Mouse (Mus musculus) lung, adult 2 months (tissue): ENCODE results near the gene Pip5kl1. TPM values are rescaled to one million over a fixed set of nuclear protein-coding genes. Genes with fewer than 3 reads are reported as not detected.

Source experiments
- DNase-seq: peaks from one replicate; pipeline ENCODE4 v3.0.0; 2022
- H3K4me1 ChIP-seq: fragments of 200-500 bp; 2 replicates; pipeline ENCODE4 v1.6.1; 2011; ENCODE audit warnings: low read length; ENCODE audit not compliant: control insufficient read depth, insufficient read depth
- H3K4me3 ChIP-seq: fragments of 200-500 bp; replicated peaks from 2 replicates; pipeline ENCODE3; 2011; ENCODE audit warnings: low read depth, mild to moderate bottlenecking, control low read depth, low read length; ENCODE audit errors: extremely low read depth
- CTCF ChIP-seq: fragments of 200-500 bp; IDR thresholded peaks from 2 replicates; pipeline ENCODE4 v1.5.1; 2011; ENCODE audit warnings: mild to moderate bottlenecking, low read length, control low read depth; ENCODE audit not compliant: insufficient read depth
- POLR2A ChIP-seq: fragments of 200-500 bp; IDR thresholded peaks from 2 replicates; pipeline ENCODE4 v1.6.1; 2011; ENCODE audit warnings: low read depth, mild to moderate bottlenecking, control low read depth, low read length, borderline replicate concordance; ENCODE audit errors: extremely low read depth
- WGBS: fragments of 180-500 bp; shearing (Covaris S2); methylation state at CpG from one replicate; pipeline ENCODE4 v1.1.7; 2018; 5-methylcytosine and 5-hydroxymethylcytosine counted together
- polyA plus RNA-seq: library from polyadenylated mRNA; depleted of rRNA; stranded (reverse); fragments of >200 nt; gene quantifications from 2 replicates; pipeline ENCODE4 v1.2.3, GENCODE M21; 2012

Gene Pip5kl1
- polyA plus RNA-seq, 1 experiment, result 0.12 TPM

DNA sequence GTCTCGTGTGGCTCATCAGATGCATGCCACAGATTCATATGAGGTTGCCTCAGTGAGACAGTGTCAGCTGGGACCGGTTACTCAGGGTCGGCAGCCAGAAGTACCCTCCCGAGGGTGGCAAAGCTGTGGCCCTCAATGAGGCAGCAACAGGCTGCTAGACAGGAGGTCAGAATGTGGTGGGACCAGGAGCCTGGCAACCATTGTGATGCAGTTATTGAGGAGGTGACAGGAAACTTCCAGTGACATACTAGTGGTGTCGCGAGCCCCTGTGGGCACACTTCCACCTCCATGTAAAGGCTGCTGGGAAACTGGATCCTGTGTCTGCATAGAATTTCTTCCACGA, 46.9 kb downstream of the Pip5kl1 start, which contains the start of gene Ak1:
TSS of gene Ak1 (plus strand) at position 242 of the 343 bp plus-strand sequence.
- Histone ChIP-seq H3K4me3 (no peak within 1 kb of the TSS), H3K4me1 (peaks cover 17% of the 10 kb centered on the region)
- 18% methylated on average over 7 of the region's 7 CpGs for WGBS
- no peak for TF ChIP-seq POLR2A
- no peak for TF ChIP-seq CTCF
- DNase-seq, result no peak

DNA sequence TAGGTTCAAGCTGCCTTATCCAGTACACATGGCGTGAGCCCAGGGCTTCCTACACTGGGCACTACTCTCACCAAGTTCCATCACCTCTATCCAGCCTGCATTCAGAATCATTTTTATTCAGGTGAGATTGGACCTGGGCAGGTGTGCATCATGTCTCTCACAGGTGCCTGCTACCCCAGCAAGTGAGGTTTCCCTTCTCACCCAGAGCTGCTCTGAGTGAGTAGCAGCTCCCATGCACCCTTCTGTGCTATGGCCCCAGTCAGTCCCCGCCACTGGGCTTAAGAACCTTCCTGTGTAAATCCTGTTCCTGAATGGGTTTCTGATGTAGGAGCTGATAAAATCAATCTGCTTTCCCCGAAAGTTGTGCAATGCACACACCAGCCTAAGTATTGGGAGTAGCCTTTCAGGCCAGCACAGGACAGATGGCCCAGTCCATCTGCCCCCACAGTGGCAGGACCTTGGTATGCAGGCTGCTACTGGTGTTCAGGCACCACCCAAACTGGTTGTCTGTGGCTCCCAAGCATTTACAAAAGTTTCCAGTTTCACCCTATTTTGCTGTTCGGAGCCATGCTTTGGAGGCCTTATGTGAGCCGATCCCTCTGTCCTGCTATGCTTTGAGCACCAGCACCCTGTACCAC, 49.6 kb downstream of the Pip5kl1 start:
- no peak overlapping the region for H3K4me3 ChIP-seq
- H3K4me1 ChIP-seq, result peaks cover 31% of the 10 kb centered on the region
- WGBS, result 63% methylated on average over 5 of the region's 5 CpGs
- TF ChIP-seq POLR2A (no peak), CTCF (no peak)
- DNase-seq, result no peak

DNA sequence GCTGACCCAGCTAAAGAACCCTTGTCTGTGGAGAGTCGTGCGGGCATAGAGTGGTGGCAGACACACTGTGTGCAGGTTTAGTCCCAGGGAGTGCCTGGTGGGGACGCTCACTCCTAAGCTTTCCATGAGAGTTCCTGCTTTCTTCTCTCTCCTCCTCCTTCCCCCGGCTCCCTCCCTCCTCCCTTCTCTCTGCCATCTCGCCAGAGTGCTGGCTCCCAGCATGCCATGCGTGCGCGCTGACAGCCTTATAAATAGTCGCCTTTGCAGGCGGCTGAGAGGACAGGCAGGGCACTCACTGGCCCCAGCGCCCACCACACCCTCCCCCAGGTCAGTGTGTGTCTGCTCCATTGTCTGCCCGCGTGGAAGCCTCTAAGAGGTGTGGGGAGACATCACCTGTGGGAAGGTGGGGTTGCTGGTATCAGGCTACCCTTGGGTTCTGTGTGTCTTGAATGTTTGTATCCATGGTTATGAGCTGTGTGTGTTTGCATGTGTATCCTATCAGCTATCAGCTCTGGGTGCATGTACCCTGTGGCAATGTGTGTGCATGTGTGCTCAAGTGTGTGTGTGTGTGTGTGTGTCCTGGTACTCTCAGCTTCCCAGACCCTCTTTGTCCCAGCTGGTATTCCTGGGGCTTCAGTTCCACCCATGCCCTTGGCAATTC, 50.7 kb downstream of the Pip5kl1 start:
- H3K4me3 ChIP-seq, result peak overlapping the region; percentile 31
- H3K4me1 ChIP-seq, result peaks cover 36% of the 10 kb centered on the region
- TF ChIP-seq CTCF (peak; percentile 19; the same call in 1 of the 2 replicates), POLR2A (no peak; the same call in 1 of the 2 replicates)
- 11% methylated on average over 13 of the region's 13 CpGs for WGBS
- DNase-seq, result peak; percentile 65

DNA sequence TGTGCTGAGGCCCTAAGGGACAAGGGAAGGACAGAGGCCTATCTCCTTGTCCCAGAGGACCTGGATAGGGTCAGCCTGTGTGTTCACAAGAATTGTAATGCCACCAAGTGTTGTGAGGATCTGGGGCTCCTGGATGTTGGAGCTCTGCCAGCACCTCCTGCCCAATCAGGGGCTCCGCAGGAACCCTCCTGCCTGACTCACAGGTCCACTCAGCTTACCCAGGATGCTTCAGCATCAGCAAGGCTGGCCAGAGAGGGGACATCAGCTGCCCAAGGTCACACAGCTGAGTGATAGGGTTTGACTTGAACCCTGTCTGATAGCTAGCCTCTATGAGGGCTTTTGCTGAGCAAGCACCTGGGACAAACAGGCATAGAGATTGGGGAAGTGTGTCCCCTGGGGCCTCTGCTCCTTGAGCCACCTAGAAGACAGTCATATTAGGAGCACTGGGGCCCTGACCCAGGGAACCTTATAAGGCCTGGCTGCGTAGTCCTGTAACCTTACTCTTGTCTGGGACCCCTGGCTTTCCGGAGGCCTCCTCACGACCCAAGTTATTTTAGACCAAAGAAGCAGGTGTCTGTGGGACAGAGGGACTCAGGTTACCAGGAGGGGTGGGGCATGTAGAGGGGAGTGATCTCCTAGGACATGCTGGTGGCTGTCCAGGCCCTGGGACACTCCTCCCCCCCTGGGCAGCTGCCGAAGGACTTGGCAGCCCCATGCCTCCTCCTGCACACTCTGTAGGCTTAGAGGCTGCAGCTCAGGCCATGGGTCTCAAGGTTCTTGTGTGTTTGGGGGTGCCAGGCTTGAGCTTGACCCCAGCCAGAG, 51.5 kb downstream of the Pip5kl1 start:
- 55% methylated on average over 5 of the region's 5 CpGs for WGBS
- no peak for DNase-seq
- peak overlapping the region; percentile 17 for H3K4me3 ChIP-seq
- peaks cover 36% of the 10 kb centered on the region for H3K4me1 ChIP-seq
- TF ChIP-seq CTCF, result no peak
- TF ChIP-seq POLR2A, result no peak

DNA sequence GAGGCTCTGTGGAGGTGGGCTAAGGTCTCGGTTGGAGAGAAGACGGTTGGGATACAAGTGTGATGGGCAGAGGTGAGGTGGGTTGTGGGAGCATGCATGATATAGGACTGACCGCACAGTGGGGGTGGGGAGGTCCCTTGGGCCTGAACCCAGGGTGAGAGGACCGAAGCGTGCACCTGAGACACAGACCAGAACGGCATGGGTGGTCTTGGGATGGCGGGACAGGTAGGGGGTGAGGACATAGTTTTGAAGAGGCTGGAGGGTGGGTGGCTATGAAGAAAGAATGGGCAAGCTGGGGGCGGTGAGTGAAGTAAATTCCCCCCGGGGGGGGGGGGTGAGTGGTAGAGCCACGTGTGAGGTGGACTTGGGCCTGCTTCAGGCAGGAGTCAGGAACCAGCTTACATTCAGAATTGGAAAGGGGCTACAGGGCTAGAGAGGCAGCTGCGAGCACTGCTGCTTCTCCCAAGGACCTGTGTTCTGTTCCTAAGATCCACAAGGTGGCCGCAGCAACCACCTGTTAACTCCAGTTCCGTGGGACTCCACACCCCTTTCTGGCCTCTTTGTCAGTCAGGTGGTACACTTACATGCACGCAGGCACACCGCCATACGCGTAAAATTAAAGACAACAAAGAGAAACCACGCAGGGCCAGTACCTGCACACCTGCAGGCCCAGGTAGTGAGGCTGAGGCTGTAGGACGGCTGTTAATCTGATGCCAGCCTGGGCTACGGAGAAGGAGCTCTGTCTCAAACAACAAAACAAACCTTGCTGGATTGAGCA, 52.9 kb downstream of the Pip5kl1 start:
- Histone ChIP-seq H3K4me3 (no peak overlapping the region), H3K4me1 (peaks cover 33% of the 10 kb centered on the region)
- 76% methylated on average over 20 of the region's 20 CpGs for WGBS
- no peak for DNase-seq
- TF ChIP-seq CTCF (no peak), POLR2A (no peak)

DNA sequence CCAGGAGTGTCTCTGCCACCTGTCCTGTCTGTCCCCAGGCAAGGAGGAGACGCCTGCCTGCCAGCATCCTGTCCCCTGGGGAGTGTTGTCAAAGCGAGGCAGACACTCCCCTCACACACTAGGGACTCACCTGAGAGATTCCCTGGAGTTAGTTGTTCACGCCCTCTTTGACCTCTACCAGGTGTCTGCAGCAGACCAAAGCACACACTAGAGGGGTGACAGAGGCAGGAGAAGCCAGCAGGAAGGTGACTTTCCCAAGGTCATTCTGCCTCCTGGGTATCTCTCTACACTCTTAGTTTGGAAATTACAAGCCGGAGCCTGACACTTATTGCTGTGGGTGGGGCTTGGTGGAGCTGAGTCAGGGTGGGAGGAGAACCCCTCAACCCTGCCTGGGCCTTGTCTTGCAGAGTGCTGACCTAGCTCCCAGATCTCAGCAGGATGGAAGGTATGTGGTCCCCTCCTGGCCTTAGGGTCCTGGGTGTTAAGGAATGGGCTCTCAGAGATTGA, 53.5 kb downstream of the Pip5kl1 start:
- no peak for TF ChIP-seq CTCF
- TF ChIP-seq POLR2A, result no peak
- peak overlapping the region; percentile 32 for H3K4me3 ChIP-seq
- no peak for DNase-seq
- peaks cover 33% of the 10 kb centered on the region for H3K4me1 ChIP-seq
- WGBS, result 68% methylated on average over 4 of the region's 4 CpGs

DNA sequence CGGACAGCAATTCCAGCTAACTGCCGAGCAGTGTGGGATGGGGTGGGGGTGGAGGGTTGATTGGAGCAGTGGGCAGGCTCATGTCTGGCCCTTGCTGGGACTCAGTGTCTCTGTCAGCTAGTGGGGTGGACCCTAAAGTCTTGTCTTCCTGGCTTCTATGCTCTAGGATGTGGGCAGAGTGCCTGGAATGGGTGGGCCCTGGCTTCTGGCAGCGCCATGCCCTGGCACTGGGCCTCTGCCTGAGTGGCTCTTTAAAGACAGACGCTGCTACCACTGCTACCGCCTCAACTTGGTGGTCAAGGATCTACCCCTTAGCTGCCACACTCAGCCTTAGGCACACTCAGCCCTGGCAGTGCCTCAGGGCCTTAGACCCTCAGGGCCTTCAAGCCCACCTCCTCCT, 54.1 kb downstream of the Pip5kl1 start:
- 12% methylated on average over 5 of the region's 5 CpGs for WGBS
- TF ChIP-seq POLR2A (peak; percentile 38; the same call in 1 of the 2 replicates), CTCF (no peak)
- peak; percentile 83 for DNase-seq

DNA sequence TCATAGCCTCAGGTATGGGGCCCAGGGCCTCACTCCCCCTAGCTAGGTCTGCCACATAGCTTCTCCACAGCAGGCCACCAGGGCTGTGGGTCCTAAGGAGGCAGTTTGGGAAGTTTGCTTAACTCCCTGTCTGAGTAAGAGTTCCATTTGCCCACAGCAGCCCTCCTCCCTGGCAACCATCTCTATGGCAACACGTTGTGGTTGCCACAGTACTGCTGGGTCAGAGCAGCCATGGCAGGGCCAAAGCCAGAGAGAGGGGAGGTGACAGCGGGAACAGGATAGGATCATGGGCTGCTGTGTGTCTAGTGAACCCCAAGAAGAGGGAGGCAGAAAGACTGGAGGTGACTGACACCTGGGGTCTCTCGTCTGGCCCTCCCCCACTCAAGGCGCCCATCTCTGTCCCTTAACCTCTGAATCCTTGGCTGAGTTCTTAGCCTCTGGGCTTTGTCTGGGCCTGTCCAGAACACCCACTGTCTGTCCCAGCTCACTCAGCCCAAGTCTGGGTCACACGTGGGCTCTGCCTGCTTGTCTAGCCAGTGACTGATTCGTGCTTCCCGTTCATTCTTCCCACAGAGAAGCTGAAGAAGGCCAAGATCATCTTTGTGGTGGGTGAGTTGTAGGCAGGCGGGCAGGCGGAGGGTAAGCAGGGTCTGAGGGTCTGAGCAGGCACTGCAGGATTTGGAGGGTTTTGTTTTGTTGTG, 54.8 kb downstream of the Pip5kl1 start:
- Histone ChIP-seq H3K4me1 (peaks cover 40% of the 10 kb centered on the region), H3K4me3 (no peak overlapping the region)
- TF ChIP-seq CTCF, result no peak
- no peak for TF ChIP-seq POLR2A
- WGBS, result 62% methylated on average over 9 of the region's 9 CpGs
- DNase-seq, result peak; percentile 54

More for the DNA sequence above, 54.1 kb downstream of the Pip5kl1 start:
- H3K4me3 ChIP-seq, result peak overlapping the region; percentile 23
- H3K4me1 ChIP-seq, result peaks cover 37% of the 10 kb centered on the region

DNA sequence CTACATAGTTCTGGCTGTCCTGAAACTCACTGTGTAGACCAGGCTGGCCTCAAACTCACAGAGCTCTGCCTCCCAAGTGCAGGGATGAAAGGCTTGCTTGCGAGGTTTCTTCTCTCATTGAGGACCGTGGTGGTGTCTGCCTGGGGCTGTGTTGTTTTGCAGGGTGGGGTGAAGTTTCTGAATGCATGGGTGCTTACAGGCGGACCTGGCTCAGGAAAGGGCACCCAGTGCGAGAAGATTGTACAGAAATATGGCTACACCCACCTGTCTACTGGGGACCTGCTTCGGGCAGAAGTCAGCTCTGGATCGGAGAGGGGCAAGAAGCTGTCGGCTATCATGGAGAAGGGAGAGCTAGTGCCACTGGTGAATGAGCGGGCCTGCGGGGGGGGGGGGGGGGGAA, 55.4 kb downstream of the Pip5kl1 start:
- TF ChIP-seq CTCF (no peak), POLR2A (no peak)

More for the DNA sequence above, 55.4 kb downstream of the Pip5kl1 start:
- DNase-seq, result no peak
- Histone ChIP-seq H3K4me3 (no peak overlapping the region), H3K4me1 (peaks cover 38% of the 10 kb centered on the region)
- WGBS, result 87% methylated on average over 9 of the region's 9 CpGs
